Mouse (Mus musculus) T-helper 2 cell (primary cell): ENCODE results near the gene Dnah14.

Experiments used
- in situ Hi-C: fragments of 300-600 bp; cut with MboI, MseI; formaldehyde crosslinking; loops from one replicate; pipeline ENCODE4 v1.15.1; 2025; ENCODE audit warnings: high pct_unique_total_duplicates

Gene Dnah14

DNA sequence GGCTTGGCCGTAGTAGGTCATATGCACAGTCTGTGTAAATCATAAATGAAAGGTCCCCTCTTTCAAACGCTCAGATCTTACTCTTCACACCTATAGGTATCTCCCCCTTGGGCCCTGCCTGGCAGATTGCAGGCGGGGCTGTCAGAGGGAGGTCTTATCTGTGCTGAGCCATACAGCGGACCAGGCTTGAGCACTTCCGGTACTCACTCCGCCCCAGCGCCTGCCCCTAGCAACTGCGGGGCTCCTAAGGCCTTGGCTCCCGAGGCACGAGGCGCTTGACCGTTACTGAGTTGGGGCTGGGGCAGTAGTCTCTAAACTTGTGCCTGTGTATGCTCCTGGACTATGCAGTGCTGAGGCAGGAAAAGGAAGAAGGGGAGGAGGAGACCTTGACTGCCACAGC is at the start of gene Dnah14:
Dnah14 (plus strand) TSS at position 238 of the 400 bp plus-strand sequence.
- in situ Hi-C loops: no loop called here

GRCm38 (mm10) chr1:181529368-181529767 is 47.0 kb upstream of the Dnah14 start:
- in situ Hi-C loops: loop anchor here (25.0 kb wide), 1 partner anchor 442 kb away; no protein-coding TSS in a partner anchor

DNA sequence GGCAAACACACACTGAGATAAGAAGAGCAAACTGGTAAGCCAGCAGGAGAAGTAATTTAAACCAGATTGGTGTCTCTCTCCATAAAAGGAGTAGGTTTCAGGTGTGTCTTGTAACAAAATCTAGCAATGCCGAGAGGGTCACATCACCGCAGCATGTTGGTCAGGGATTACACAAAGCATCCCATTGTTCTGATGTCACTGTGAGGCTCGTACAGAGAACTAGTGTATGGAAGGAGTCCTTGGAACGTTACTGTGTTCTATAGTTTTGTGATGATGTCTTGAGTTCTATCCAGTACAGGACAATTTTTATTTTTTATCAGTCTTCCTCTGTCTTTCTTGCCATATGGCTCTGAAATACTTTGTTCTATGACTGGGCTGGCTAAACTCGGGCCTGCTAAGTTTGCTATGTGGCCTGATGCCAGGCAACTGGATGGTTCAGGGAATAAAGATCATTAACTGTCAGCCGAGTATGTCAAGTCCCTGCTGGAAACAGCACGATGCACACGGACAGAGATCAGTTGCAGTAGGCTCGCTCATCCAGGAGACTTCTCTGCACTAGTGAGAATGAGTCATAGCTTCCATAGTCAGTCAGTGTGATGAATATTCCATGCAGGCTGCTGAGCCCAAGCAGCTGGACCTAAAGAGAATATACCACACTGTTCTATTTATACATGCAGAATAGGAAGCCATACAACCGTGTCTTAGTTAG is 41.0 kb upstream of the Dnah14 start:
- in situ Hi-C loops: loop anchor here (10.0 to 25.0 kb wide), 2 partner anchors 448 to 1071 kb away; no protein-coding TSS in a partner anchor

DNA sequence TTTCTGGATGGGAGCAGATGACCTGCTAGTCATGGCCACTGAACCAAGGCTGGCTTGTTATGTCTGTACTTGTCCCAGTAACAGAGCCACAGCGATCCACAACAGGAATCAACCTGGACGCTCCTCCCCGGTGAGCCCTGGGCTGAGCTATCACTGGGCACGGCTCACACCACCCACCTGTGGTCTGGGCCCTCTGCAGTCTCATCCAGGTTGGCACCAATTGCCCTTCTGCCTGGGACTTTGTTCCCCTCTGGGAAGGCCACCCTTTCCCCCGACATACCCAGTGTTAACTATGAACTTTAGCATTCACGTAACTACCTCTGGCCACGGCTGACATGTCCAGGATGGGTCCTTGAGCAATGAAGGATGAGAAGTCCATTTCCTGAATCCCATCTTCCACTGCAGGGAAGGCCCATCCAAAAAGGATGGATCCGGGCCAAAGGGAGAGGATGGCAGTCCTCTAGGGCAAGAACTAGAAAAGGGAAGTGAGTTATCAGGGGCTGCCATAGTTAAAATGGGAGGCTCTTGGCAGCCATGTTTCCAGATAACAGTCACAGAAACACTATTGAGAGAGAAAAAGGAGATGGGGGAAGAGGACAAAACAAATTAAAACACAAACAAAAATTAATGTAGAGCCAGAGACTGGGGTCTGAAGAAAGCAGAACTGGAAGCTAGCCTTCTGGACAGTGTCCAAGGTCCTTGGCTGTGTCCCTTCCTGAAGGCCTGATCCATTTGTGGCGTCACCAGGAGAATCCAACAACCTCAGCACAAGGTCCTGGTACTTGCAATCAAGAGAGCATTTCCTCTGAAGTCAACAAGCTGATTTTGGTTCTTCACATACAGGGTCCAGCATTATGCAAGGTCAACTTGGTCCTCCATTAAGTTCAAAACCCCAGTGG is 38.5 kb upstream of the Dnah14 start:
- in situ Hi-C loops: loop anchor here (10.0 to 25.0 kb wide), 2 partner anchors 451 to 1073 kb away; no protein-coding TSS in a partner anchor

DNA sequence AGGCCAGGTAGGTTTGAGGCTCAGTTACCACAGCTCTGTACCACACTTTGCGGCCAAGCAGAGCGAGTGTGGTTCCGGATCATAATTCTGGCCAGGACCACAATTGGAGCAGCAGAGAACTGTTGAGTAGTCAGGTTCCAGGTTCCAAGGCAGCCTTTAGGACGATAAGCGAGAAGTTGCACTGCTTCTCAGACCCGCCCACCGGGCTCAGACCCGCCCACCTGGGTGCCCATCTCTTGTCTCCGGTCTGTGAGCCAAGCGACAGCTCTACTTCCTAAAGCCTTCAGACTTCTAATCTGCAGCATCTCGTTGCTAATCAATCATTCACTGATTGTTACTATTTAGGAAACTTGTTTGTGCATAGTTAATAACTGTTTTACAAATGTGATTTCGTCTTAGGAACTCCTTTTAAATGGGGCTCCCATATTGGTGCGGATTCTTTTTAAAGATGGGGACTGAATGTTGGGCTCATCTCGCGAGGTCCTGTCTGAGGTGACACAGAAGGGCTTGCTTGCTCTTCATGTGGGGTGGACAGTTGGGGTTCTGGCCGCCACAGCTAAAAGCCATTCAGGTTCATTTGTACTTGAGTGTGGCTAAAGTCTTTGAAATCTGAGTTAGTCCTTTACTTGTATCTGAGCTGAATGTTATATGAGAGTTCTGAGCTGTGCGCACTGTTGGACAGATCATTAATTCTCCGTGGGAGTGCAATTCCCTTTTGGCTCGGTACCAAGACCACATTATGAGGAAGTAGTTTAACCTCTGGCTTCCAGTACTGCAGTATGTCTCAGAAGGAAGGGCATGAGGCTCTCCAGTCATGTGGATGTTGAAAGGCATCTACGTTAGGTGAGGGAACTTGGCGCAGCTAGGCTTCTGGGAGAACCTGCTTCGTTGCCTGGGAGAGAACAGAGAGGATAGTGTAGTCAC is 36.3 kb upstream of the Dnah14 start:
- in situ Hi-C loops: loop anchor here (10.0 to 25.0 kb wide), 2 partner anchors 453 to 1075 kb away; no protein-coding TSS in a partner anchor

GRCm38 (mm10) chr1:181543711-181544383 is 32.5 kb upstream of the Dnah14 start:
- in situ Hi-C loops: loop anchor here (25.0 kb wide), 1 partner anchor 457 kb away; no protein-coding TSS in a partner anchor

DNA sequence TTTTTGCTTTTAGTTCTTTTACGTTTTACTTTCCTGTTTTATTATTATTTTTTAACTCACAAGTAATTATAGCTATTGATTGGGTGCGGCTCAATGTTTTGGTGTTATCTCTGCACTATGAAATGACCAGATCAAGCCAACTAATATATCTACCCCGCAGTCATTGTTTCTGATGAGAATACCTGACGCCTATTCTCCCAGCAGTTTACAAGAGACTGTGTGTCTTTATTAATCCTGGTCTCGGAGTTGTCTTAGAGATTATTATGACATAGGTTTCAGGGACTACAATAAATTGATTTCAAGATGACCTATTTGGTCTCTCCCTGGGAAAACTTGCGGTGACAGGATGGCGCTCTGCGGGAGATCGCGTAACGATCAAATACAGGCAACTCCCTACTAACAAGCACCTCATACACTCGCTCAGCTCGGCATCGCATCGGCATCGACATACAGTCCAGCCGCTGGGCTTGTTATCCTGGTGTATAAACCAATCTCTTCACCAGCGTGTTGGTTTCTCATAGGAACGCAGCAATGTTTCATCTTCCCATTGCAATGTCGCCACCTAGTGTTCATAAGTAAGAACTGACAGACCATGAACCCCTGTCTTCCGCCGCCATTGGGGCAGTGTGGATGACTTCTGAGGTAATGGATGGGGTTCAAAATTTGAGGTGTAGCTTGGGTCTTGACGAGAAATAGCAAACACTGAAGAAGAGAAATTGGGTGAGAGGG is 31.2 kb upstream of the Dnah14 start:
- in situ Hi-C loops: loop anchor here (25.0 kb wide), 1 partner anchor 458 kb away; no protein-coding TSS in a partner anchor

- in situ Hi-C loops: loop anchor here (10.0 to 25.0 kb wide), 2 partner anchors 265 to 463 kb away; no protein-coding TSS in a partner anchor
These were observed 26.4 kb upstream of the Dnah14 start for GRCm38 (mm10) chr1:181549987-181550386.

DNA sequence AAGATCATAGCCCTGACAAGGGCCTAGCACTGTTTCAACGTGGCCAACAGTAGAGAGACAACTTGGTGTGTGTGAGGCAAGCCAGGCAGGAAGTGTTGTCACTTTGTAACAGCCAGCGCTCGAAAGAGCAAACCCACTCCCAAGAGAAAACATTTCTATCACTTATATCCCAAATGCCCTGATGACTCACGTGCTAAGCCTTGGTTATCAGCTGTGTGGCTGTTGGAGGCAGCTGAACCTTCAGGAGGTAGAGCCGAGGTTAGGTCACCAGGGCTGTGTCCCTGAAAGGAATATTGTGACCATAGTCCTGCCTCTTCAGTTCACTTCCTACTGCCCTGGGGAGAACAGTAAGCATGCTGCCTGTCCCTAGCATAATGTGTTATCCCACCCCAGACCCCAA is 25.5 kb upstream of the Dnah14 start:
- in situ Hi-C loops: loop anchor here (10.0 kb wide), 1 partner anchor 266 kb away; no protein-coding TSS in a partner anchor

GRCm38 (mm10) chr1:181552533-181553410 is 23.6 kb upstream of the Dnah14 start:
- in situ Hi-C loops: loop anchor here (10.0 kb wide), 1 partner anchor 268 kb away; no protein-coding TSS in a partner anchor

- in situ Hi-C loops: loop anchor here (10.0 kb wide), 1 partner anchor 271 kb away; no protein-coding TSS in a partner anchor
These were observed 20.9 kb upstream of the Dnah14 start for GRCm38 (mm10) chr1:181555475-181555874.

- in situ Hi-C loops: loop anchor here (10.0 kb wide), 1 partner anchor 275 kb away; no protein-coding TSS in a partner anchor
These were observed 16.7 kb upstream of the Dnah14 start for GRCm38 (mm10) chr1:181559655-181560054.

- in situ Hi-C loops: no loop called here
These were observed 16.0 kb upstream of the Dnah14 start for GRCm38 (mm10) chr1:181560325-181560724.

- in situ Hi-C loops: no loop called here
These were observed 15.2 kb upstream of the Dnah14 start for GRCm38 (mm10) chr1:181560896-181561767.

GRCm38 (mm10) chr1:181561768-181562444 is 14.5 kb upstream of the Dnah14 start:
- in situ Hi-C loops: no loop called here

DNA sequence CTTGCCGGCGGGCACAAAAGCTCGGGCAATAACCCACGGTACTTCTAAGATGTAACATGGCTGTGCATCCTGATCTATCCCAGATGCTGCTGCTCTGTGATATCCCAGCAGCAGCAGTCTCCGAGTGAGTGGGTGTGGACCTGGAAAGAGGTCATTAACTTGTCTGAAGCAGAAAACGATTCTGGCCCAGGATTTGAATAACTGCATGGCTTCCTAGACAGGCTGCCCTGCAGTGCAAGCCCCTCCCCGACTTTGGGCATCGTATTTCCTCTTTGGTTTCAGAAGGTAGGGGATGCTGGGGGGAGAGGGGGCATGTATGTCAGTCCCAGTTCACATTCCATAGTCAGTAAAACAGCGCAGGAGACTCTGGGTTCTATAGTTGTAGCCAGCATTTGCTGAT is 6.9 kb upstream of the Dnah14 start:
- in situ Hi-C loops: no loop called here

GRCm38 (mm10) chr1:181583152-181583551 is 6.8 kb downstream of the Dnah14 start:
- in situ Hi-C loops: no loop called here
